Mouse (Mus musculus): Measurements from ENCODE around the gene Mast4.

Mast4 gene

GRCm38 (mm10) chr13:103315113-103315708 is 19.1 kb downstream of the Mast4 start:
- 65% methylated on average over 10 of the region's 10 CpGs for WGBS

GRCm38 (mm10) chr13:103308296-103308695 is 26.0 kb downstream of the Mast4 start:
- 66% methylated on average over 4 of the region's 4 CpGs for WGBS

- 85% methylated on average over 9 of the region's 9 CpGs for WGBS
Measured at GRCm38 (mm10) chr13:103303826-103304225, 30.5 kb downstream of the Mast4 start.

- 82% methylated on average over 6 of the region's 6 CpGs for WGBS
Measured at GRCm38 (mm10) chr13:103302508-103302907, 31.8 kb downstream of the Mast4 start.

- 92% methylated on average over 2 of the region's 2 CpGs for WGBS
Measured at GRCm38 (mm10) chr13:103302077-103302476, 32.2 kb downstream of the Mast4 start.

GRCm38 (mm10) chr13:103294424-103294823 is 39.9 kb downstream of the Mast4 start:
- WGBS: 56% methylated on average over 13 of the region's 13 CpGs

- WGBS: 78% methylated on average over 1 of the region's 1 CpGs
Measured at GRCm38 (mm10) chr13:103293121-103293520, 41.2 kb downstream of the Mast4 start.

GRCm38 (mm10) chr13:103291098-103291497 is 43.2 kb downstream of the Mast4 start:
- WGBS: 74% methylated on average over 4 of the region's 4 CpGs

- 70% methylated on average over 5 of the region's 5 CpGs for WGBS
Measured at GRCm38 (mm10) chr13:103285821-103286220, 48.5 kb downstream of the Mast4 start.

- 50% methylated on average over 7 of the region's 7 CpGs for WGBS
Measured at GRCm38 (mm10) chr13:103285036-103285435, 49.3 kb downstream of the Mast4 start.

- WGBS: 72% methylated on average over 9 of the region's 9 CpGs
Measured at GRCm38 (mm10) chr13:103270856-103271391, 63.4 kb downstream of the Mast4 start.

GRCm38 (mm10) chr13:103262707-103263106 is 71.6 kb downstream of the Mast4 start:
- 50% methylated on average over 3 of the region's 3 CpGs for WGBS

GRCm38 (mm10) chr13:103262061-103262460 is 72.2 kb downstream of the Mast4 start:
- WGBS: 59% methylated on average over 3 of the region's 3 CpGs

- 84% methylated on average over 3 of the region's 3 CpGs for WGBS
Measured at GRCm38 (mm10) chr13:103260414-103260813, 73.9 kb downstream of the Mast4 start.

- WGBS: 77% methylated on average over 3 of the region's 3 CpGs
Measured at GRCm38 (mm10) chr13:103258106-103258505, 76.2 kb downstream of the Mast4 start.

- 72% methylated on average over 3 of the region's 3 CpGs for whole genome bisulfite sequencing
Measured at GRCm38 (mm10) chr13:103254861-103255260, 79.4 kb downstream of the Mast4 start.

GRCm38 (mm10) chr13:103253077-103253476 is 81.2 kb downstream of the Mast4 start:
- 93% methylated on average over 6 of the region's 6 CpGs for WGBS

- WGBS: 64% methylated on average over 14 of the region's 14 CpGs
Measured at GRCm38 (mm10) chr13:103248102-103249054, 85.9 kb downstream of the Mast4 start.

GRCm38 (mm10) chr13:103246973-103247718 is 87.2 kb downstream of the Mast4 start:
- 78% methylated on average over 5 of the region's 5 CpGs for WGBS

GRCm38 (mm10) chr13:103245431-103245830 is 88.9 kb downstream of the Mast4 start:
- 95% methylated on average over 5 of the region's 5 CpGs for WGBS

- WGBS: 59% methylated on average over 4 of the region's 4 CpGs
Measured at GRCm38 (mm10) chr13:103244053-103244452, 90.2 kb downstream of the Mast4 start.

- WGBS: 91% methylated on average over 4 of the region's 4 CpGs
Measured at GRCm38 (mm10) chr13:103241092-103241491, 93.2 kb downstream of the Mast4 start.

Measured in cerebral cortex, adult 2 months (tissue).